Mouse (Mus musculus): ENCODE measurements at regions not wholly inside any gene's neighbourhood (a gene's known extent, or its start where the extent isn't known, plus 50 kb on each side); places are given as distances from the start of the nearest gene placed in this dataset.

DNA sequence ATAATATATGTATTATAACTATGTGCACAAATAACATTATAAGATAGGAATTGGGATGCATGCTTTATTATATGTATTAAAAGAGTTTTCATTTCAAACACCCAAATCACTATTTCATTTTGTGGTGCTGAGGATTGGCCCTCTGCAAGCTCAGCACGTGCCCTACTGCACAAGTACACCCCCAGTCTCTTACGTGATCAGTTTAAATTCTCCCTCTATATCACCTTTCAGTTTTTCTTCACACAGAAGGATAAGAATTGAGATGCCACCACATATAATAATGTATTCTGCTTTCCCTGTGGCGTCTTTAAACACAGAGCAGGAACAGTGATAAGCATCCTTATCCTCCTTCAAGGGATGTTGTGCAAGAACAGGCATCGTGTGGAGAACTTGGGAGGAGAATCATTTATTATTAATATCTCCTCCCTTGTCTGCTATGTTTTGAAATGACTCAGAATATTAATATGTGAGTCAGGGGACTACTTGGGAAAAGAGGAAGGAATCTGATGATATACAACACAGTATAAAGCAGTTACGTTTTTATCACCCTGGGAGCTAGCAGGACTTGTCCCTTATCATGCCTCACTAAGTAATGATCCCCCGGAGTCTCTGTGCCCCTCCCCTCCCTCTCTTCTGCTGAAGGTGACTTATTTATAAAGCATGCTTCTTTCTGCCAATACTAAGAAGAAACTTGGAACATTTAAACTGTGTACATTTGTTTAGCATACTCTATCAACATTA is 91.7 kb upstream of the Ptger4 start:
- H3K9ac ChIP-seq (ENCODE audit: low read depth, low read length, severe bottlenecking) = no peak overlapping the region
- no peaks in the 10 kb centered on the region for H3K27me3 ChIP-seq (ENCODE audit: control insufficient read depth, insufficient read depth, low read length)
- H3K4me2 ChIP-seq (replicated peaks; ENCODE audit: low read depth, low read length, severe bottlenecking) = no peak overlapping the region
- no peak for ATAC-seq (ENCODE audit: low FRiP score, low read depth)
- H3K9me3 ChIP-seq (ENCODE audit: control insufficient read depth, low read length) = no peaks in the 10 kb centered on the region
- DNase-seq (ENCODE audit: low spot score) = no peak
- no peak overlapping the region for H3K4me3 ChIP-seq (replicated peaks; ENCODE audit: low read length)
- no peak overlapping the region for H3K27ac ChIP-seq (replicated peaks; ENCODE audit: low read depth, low read length)
- TF ChIP-seq POLR2A (IDR thresholded peaks at IDR 0.05; ENCODE audit: borderline replicate concordance, extremely low read depth, insufficient read depth, insufficient read length) = no peak
- H3K36me3 ChIP-seq (ENCODE audit: control insufficient read depth, insufficient read depth, low read length) = no peaks in the 10 kb centered on the region
- WGBS = 68% methylated on average over 6 of the region's 6 CpGs
- no peaks in the 10 kb centered on the region for H3K4me1 ChIP-seq (ENCODE audit: control insufficient read depth, insufficient read depth, low read length)

GRCm38 (mm10) chr15:5326996-5327395 is 83.0 kb upstream of the Ptger4 start:
- no peaks in the 10 kb centered on the region for H3K27me3 ChIP-seq (ENCODE audit: control insufficient read depth, insufficient read depth, low read length)
- H3K4me3 ChIP-seq (replicated peaks; ENCODE audit: low read length) = no peak overlapping the region
- H3K4me1 ChIP-seq (ENCODE audit: control insufficient read depth, insufficient read depth, low read length) = no peaks in the 10 kb centered on the region
- 81% methylated on average over 4 of the region's 4 CpGs for WGBS
- no peak overlapping the region for H3K27ac ChIP-seq (replicated peaks; ENCODE audit: low read depth, low read length)
- H3K36me3 ChIP-seq (ENCODE audit: control insufficient read depth, insufficient read depth, low read length) = no peaks in the 10 kb centered on the region
- H3K4me2 ChIP-seq (replicated peaks; ENCODE audit: low read depth, low read length, severe bottlenecking) = no peak overlapping the region
- H3K9me3 ChIP-seq (ENCODE audit: control insufficient read depth, low read length) = no peaks in the 10 kb centered on the region
- TF ChIP-seq POLR2A (IDR thresholded peaks at IDR 0.05; ENCODE audit: borderline replicate concordance, extremely low read depth, insufficient read depth, insufficient read length) = no peak
- no peak overlapping the region for H3K9ac ChIP-seq (ENCODE audit: low read depth, low read length, severe bottlenecking)
- ATAC-seq (ENCODE audit: low FRiP score, low read depth) = no peak
- DNase-seq (ENCODE audit: low spot score) = no peak

DNA sequence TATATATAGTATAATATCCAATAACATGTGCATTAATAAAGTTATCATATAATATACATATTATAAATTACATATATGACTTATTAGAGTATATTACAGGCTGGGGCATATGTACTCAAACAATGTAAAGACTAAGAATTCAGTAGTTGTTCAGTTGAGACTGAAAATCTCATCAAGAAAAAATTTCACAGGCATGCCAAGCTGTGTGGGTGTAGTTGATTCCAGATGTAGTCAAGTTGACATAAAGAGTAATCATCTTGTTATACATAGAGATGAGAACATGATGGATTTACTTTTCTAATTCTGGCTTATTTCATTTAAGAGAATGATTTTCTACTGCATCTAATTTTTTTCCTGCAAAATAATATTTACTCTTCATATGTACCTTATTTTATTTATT is 77.7 kb upstream of the Ptger4 start:
- Histone ChIP-seq H3K9me3 (ENCODE audit: control insufficient read depth, low read length) (no peaks in the 10 kb centered on the region), H3K27me3 (ENCODE audit: control insufficient read depth, insufficient read depth, low read length) (no peaks in the 10 kb centered on the region), H3K4me3 (replicated peaks; ENCODE audit: low read length) (no peak overlapping the region), H3K36me3 (ENCODE audit: control insufficient read depth, insufficient read depth, low read length) (no peaks in the 10 kb centered on the region), H3K9ac (ENCODE audit: low read depth, low read length, severe bottlenecking) (no peak overlapping the region), H3K27ac (replicated peaks; ENCODE audit: low read depth, low read length) (no peak overlapping the region), H3K4me1 (ENCODE audit: control insufficient read depth, insufficient read depth, low read length) (no peaks in the 10 kb centered on the region), H3K4me2 (replicated peaks; ENCODE audit: low read depth, low read length, severe bottlenecking) (no peak overlapping the region)
- TF ChIP-seq POLR2A (IDR thresholded peaks at IDR 0.05; ENCODE audit: borderline replicate concordance, extremely low read depth, insufficient read depth, insufficient read length) = no peak
- DNase-seq (ENCODE audit: low spot score) = no peak
- no peak for ATAC-seq (ENCODE audit: low FRiP score, low read depth)

DNA sequence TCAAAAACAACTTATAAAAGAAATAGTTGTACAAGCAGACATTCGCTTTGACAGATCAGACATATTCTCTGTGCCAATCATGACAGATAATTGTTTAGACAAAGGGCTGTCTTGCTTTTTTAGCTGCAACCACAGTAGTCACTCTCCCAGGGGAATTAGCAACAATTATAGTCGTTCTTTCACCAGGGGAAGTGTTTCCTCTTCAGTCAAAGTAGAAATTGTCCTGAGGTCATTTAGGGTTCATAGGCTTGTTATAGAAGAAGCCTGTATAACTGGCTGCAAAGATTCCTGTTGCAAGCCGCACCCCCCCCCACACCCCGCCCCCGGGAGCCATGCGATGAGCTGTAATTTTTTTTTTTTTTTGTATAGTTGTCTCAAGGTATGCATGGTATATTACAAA is 68.2 kb upstream of the Ptger4 start:
- no peak for TF ChIP-seq POLR2A (IDR thresholded peaks at IDR 0.05; ENCODE audit: borderline replicate concordance, extremely low read depth, insufficient read depth, insufficient read length)
- Histone ChIP-seq H3K27me3 (ENCODE audit: control insufficient read depth, insufficient read depth, low read length) (no peaks in the 10 kb centered on the region), H3K27ac (replicated peaks; ENCODE audit: low read depth, low read length) (no peak overlapping the region), H3K4me3 (replicated peaks; ENCODE audit: low read length) (no peak overlapping the region), H3K9ac (ENCODE audit: low read depth, low read length, severe bottlenecking) (no peak overlapping the region), H3K4me1 (ENCODE audit: control insufficient read depth, insufficient read depth, low read length) (no peaks in the 10 kb centered on the region), H3K36me3 (ENCODE audit: control insufficient read depth, insufficient read depth, low read length) (no peaks in the 10 kb centered on the region), H3K4me2 (replicated peaks; ENCODE audit: low read depth, low read length, severe bottlenecking) (no peak overlapping the region), H3K9me3 (ENCODE audit: control insufficient read depth, low read length) (no peaks in the 10 kb centered on the region)
- DNase-seq (ENCODE audit: low spot score) (peak; percentile 55), ATAC-seq (ENCODE audit: low FRiP score, low read depth) (no peak)
- 71% methylated on average over 6 of the region's 6 CpGs for WGBS

DNA sequence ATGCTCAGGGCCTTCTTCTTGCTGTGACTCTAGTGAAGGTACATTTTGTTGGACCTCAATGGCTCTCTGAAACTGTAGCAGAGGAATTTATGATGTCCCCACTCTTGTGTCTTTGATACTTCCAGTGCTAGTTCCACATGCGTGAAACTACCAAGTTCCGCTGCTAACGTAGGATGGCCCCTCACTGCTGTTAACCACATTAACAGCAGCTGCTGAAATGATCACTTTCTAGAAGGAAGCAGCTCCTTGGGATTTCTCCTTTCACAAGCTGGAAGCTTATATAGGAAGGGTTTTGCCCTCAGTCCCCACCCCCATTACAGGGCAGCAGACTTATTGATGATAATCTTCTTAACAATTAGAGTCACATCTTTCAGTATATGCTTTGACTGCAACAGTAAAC is 66.0 kb upstream of the Ptger4 start:
- no peak overlapping the region for H3K9ac ChIP-seq (ENCODE audit: low read depth, low read length, severe bottlenecking)
- H3K27me3 ChIP-seq (ENCODE audit: control insufficient read depth, insufficient read depth, low read length) = no peaks in the 10 kb centered on the region
- DNase-seq (ENCODE audit: low spot score) (no peak), ATAC-seq (ENCODE audit: low FRiP score, low read depth) (no peak)
- no peak overlapping the region for H3K4me3 ChIP-seq (replicated peaks; ENCODE audit: low read length)
- H3K4me1 ChIP-seq (ENCODE audit: control insufficient read depth, insufficient read depth, low read length) = no peaks in the 10 kb centered on the region
- H3K4me2 ChIP-seq (replicated peaks; ENCODE audit: low read depth, low read length, severe bottlenecking) = no peak overlapping the region
- WGBS = 83% methylated on average over 3 of the region's 3 CpGs
- no peaks in the 10 kb centered on the region for H3K36me3 ChIP-seq (ENCODE audit: control insufficient read depth, insufficient read depth, low read length)
- no peak for TF ChIP-seq POLR2A (IDR thresholded peaks at IDR 0.05; ENCODE audit: borderline replicate concordance, extremely low read depth, insufficient read depth, insufficient read length)
- no peak overlapping the region for H3K27ac ChIP-seq (replicated peaks; ENCODE audit: low read depth, low read length)
- no peaks in the 10 kb centered on the region for H3K9me3 ChIP-seq (ENCODE audit: control insufficient read depth, low read length)
